ENCODE assay signal across 10 mouse cellular contexts in the genomic region with DNA sequence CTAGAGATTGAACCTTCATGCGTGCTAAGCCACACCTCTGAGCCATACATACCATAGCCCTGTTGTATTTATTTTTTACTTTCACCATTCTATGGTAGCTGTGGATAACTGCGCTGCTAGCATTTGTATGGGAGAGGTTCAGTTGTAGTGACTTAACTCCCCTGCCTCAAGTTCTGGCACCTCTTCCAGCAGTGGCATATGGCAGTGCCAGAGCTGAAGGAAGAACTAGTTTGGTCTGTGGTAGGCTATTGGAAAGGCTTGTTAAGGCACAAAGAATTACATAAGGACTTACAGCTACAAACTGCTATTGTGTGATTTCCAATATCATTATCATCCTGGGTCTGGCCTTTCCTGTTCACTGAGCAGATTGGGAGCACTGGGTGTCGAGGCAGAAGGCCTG.
"Had no signal": no experiment of that assay in that cellular context is flagged by ENCODE, and none has a peak within 500 bp of the region (broad histone marks: within the 10 kb centered on the region; RNA-seq: fewer than 3 reads in every experiment).

No protein-coding gene starts in this region.

- H3K4me3 ChIP-seq: limb, embryonic 13.5 days; midbrain, embryonic 12.5 days had no signal

- H3K4me1 ChIP-seq: midbrain, embryonic 12.5 days had no signal

- DNase-seq: kidney, adult 18-20 months; kidney, postnatal 10 days; left cerebral cortex, postnatal 4 days; lung, adult 18-20 months; spleen, adult 18-20 months; thymus, adult 2 months; thymus, postnatal 25 days had no signal

- H3K9me3 ChIP-seq: limb, embryonic 13.5 days; midbrain, embryonic 12.5 days had no signal

- H3K4me2 ChIP-seq: limb, embryonic 13.5 days; midbrain, embryonic 12.5 days had no signal

- H3K9ac ChIP-seq: limb, embryonic 13.5 days; liver, embryonic 14.5 days; midbrain, embryonic 12.5 days had no signal

- H3K36me3 ChIP-seq: limb, embryonic 13.5 days; midbrain, embryonic 12.5 days had no signal

- H3K27me3 ChIP-seq: limb, embryonic 13.5 days; midbrain, embryonic 12.5 days had no signal

- H3K27ac ChIP-seq: limb, embryonic 13.5 days; liver, embryonic 14.5 days; midbrain, embryonic 12.5 days had no signal
